Mouse (Mus musculus): ENCODE data around the gene Abca13. TPM values are rescaled to one million over a fixed set of nuclear protein-coding genes. Genes with fewer than 3 reads are reported as not detected.
"Not testable (repeated sequence)": the region's sequence is repeated elsewhere in the genome, so short reads cannot be mapped to it uniquely, and the experiment has no call there.

The Abca13 gene
- polyA plus RNA-seq, 1 experiment from 2014 or later: 0.04 TPM

GRCm38 (mm10) chr11:9226399-9226798, 34.7 kb downstream of the Abca13 start:
- Histone ChIP-seq H3K4me2 (ENCODE audit: low read length) (no peak overlapping the region), H3K27me3 (ENCODE audit: control insufficient read depth, insufficient read depth, low read depth, low read length) (no peaks in the 10 kb centered on the region), H3K9me3 (replicated peaks; ENCODE audit: control insufficient read depth, low read length, poor library complexity, severe bottlenecking) (no peaks in the 10 kb centered on the region), H3K4me1 (ENCODE audit: control insufficient read depth, insufficient read depth, low read length) (no peaks in the 10 kb centered on the region), H3K36me3 (ENCODE audit: control insufficient read depth, insufficient read depth, low read length) (no peaks in the 10 kb centered on the region), H3K27ac (ENCODE audit: low read length) (no peak overlapping the region), H3K4me3 (ENCODE audit: low read depth, low read length) (no peak overlapping the region), H3K9ac (ENCODE audit: low read depth, low read length) (no peak overlapping the region)
- WGBS: 83% methylated on average over 4 of the region's 4 CpGs
- ATAC-seq: no peak

DNA sequence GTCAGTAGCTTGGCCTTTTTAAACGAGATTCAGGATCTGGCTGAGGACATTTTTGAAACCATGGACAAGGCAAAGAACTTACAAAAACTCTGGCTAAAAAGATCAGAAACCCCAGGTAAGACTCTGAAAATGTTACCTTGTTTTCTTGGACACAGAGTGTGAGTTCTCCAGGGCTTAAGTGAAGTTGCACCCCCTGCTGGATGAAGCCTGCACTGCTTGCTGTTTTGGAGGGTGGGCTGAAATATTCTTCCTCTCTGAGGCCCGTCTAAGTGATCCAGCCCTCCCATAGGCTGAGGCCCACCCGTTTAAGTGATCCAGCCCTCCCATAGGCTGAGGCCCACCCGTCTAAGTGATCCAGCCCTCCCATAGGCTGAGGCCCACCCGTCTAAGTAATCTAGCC, 57.9 kb downstream of the Abca13 start:
- H3K4me3 ChIP-seq (ENCODE audit: low read depth, low read length); H3K36me3 ChIP-seq (ENCODE audit: control insufficient read depth, insufficient read depth, low read length); ATAC-seq; H3K4me1 ChIP-seq (ENCODE audit: control insufficient read depth, insufficient read depth, low read length); H3K27ac ChIP-seq (ENCODE audit: low read length); H3K4me2 ChIP-seq (ENCODE audit: low read length); H3K9me3 ChIP-seq (replicated peaks; ENCODE audit: control insufficient read depth, low read length, poor library complexity, severe bottlenecking); H3K9ac ChIP-seq (ENCODE audit: low read depth, low read length); H3K27me3 ChIP-seq (ENCODE audit: control insufficient read depth, insufficient read depth, low read depth, low read length): not testable (repeated sequence)
- WGBS: 84% methylated on average over 5 of the region's 5 CpGs

- H3K4me1 ChIP-seq (ENCODE audit: control insufficient read depth, insufficient read depth, low read length); ATAC-seq; H3K9me3 ChIP-seq (replicated peaks; ENCODE audit: control insufficient read depth, low read length, poor library complexity, severe bottlenecking); H3K36me3 ChIP-seq (ENCODE audit: control insufficient read depth, insufficient read depth, low read length); H3K4me2 ChIP-seq (ENCODE audit: low read length); H3K27ac ChIP-seq (ENCODE audit: low read length); H3K4me3 ChIP-seq (ENCODE audit: low read depth, low read length); H3K9ac ChIP-seq (ENCODE audit: low read depth, low read length); H3K27me3 ChIP-seq (ENCODE audit: control insufficient read depth, insufficient read depth, low read depth, low read length): not testable (repeated sequence)
- 31% methylated on average over 3 of the region's 3 CpGs for WGBS
Measured at GRCm38 (mm10) chr11:9263072-9263471, 71.3 kb downstream of the Abca13 start.

- 61% methylated on average over 3 of the region's 3 CpGs for WGBS
- no peak overlapping the region for H3K9ac ChIP-seq (ENCODE audit: low read depth, low read length)
- H3K4me3 ChIP-seq (ENCODE audit: low read depth, low read length): no peak overlapping the region
- H3K36me3 ChIP-seq (ENCODE audit: control insufficient read depth, insufficient read depth, low read length): no peaks in the 10 kb centered on the region
- H3K27me3 ChIP-seq (ENCODE audit: control insufficient read depth, insufficient read depth, low read depth, low read length): no peaks in the 10 kb centered on the region
- ATAC-seq: no peak; the same call in 1 of the 2 replicates
- no peak overlapping the region for H3K4me2 ChIP-seq (ENCODE audit: low read length)
- no peak overlapping the region for H3K27ac ChIP-seq (ENCODE audit: low read length)
- no peaks in the 10 kb centered on the region for H3K9me3 ChIP-seq (replicated peaks; ENCODE audit: control insufficient read depth, low read length, poor library complexity, severe bottlenecking)
- H3K4me1 ChIP-seq (ENCODE audit: control insufficient read depth, insufficient read depth, low read length): no peaks in the 10 kb centered on the region
Measured at GRCm38 (mm10) chr11:9269090-9269489, 77.3 kb downstream of the Abca13 start.

DNA sequence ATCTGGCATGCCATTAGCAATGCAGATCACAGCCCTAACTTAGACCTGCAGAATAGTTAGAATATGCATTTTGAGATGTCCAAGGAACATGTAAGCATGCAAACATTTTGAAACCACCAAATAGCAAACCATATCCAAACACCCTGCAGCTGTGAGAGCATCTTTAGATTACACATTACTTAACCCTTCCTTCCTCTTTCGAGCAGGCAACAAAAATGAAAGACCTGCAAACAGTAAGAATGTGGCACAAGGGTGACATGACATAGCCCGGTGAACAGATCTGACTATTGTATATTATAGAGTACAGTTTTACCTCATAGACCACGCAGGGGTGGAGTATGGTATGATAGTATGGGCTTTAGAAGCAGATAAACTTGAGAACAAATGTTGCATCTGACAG, 93.5 kb downstream of the Abca13 start:
- Histone ChIP-seq H3K9me3 (replicated peaks; ENCODE audit: control insufficient read depth, low read length, poor library complexity, severe bottlenecking) (no peaks in the 10 kb centered on the region), H3K9ac (ENCODE audit: low read depth, low read length) (no peak overlapping the region), H3K4me3 (ENCODE audit: low read depth, low read length) (no peak overlapping the region), H3K27me3 (ENCODE audit: control insufficient read depth, insufficient read depth, low read depth, low read length) (no peaks in the 10 kb centered on the region), H3K36me3 (ENCODE audit: control insufficient read depth, insufficient read depth, low read length) (no peaks in the 10 kb centered on the region), H3K4me1 (ENCODE audit: control insufficient read depth, insufficient read depth, low read length) (no peaks in the 10 kb centered on the region), H3K4me2 (ENCODE audit: low read length) (no peak overlapping the region), H3K27ac (ENCODE audit: low read length) (no peak overlapping the region)
- no peak for ATAC-seq
- WGBS: 85% methylated on average over 3 of the region's 3 CpGs

DNA sequence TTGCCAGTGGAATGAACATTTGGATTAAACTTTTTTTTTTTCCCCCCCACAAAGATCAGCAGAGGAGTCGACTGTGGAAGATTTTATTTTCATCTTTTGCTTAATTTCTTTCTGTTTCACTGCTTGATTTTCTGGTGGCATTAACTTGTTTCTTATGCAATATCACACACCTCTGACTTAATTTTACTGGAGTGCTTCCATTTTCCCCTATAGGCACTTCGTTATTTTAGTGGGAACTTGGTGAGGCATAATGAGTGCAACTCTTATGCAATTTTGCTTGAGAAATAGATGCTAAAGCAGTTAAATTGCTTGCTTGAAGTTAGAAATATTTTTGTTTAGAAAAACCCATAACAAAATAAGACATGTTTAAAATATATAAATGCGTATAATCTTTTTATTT, 94.0 kb downstream of the Abca13 start:
- no peak overlapping the region for H3K4me3 ChIP-seq (ENCODE audit: low read depth, low read length)
- no peaks in the 10 kb centered on the region for H3K9me3 ChIP-seq (replicated peaks; ENCODE audit: control insufficient read depth, low read length, poor library complexity, severe bottlenecking)
- H3K36me3 ChIP-seq (ENCODE audit: control insufficient read depth, insufficient read depth, low read length): no peaks in the 10 kb centered on the region
- H3K27me3 ChIP-seq (ENCODE audit: control insufficient read depth, insufficient read depth, low read depth, low read length): no peaks in the 10 kb centered on the region
- 83% methylated on average over 3 of the region's 3 CpGs for WGBS
- no peaks in the 10 kb centered on the region for H3K4me1 ChIP-seq (ENCODE audit: control insufficient read depth, insufficient read depth, low read length)
- no peak overlapping the region for H3K9ac ChIP-seq (ENCODE audit: low read depth, low read length)
- H3K27ac ChIP-seq (ENCODE audit: low read length): no peak overlapping the region
- no peak for ATAC-seq
- H3K4me2 ChIP-seq (ENCODE audit: low read length): no peak overlapping the region

- no peaks in the 10 kb centered on the region for H3K9me3 ChIP-seq (replicated peaks; ENCODE audit: control insufficient read depth, low read length, poor library complexity, severe bottlenecking)
- no peak overlapping the region for H3K27ac ChIP-seq (ENCODE audit: low read length)
- ATAC-seq: no peak
- WGBS: 87% methylated on average over 7 of the region's 7 CpGs
- H3K4me2 ChIP-seq (ENCODE audit: low read length): no peak overlapping the region
- no peak overlapping the region for H3K4me3 ChIP-seq (ENCODE audit: low read depth, low read length)
- H3K36me3 ChIP-seq (ENCODE audit: control insufficient read depth, insufficient read depth, low read length): no peaks in the 10 kb centered on the region
- no peaks in the 10 kb centered on the region for H3K4me1 ChIP-seq (ENCODE audit: control insufficient read depth, insufficient read depth, low read length)
- H3K27me3 ChIP-seq (ENCODE audit: control insufficient read depth, insufficient read depth, low read depth, low read length): no peaks in the 10 kb centered on the region
- H3K9ac ChIP-seq (ENCODE audit: low read depth, low read length): no peak overlapping the region
Measured at GRCm38 (mm10) chr11:9291168-9291567, 99.4 kb downstream of the Abca13 start.

DNA sequence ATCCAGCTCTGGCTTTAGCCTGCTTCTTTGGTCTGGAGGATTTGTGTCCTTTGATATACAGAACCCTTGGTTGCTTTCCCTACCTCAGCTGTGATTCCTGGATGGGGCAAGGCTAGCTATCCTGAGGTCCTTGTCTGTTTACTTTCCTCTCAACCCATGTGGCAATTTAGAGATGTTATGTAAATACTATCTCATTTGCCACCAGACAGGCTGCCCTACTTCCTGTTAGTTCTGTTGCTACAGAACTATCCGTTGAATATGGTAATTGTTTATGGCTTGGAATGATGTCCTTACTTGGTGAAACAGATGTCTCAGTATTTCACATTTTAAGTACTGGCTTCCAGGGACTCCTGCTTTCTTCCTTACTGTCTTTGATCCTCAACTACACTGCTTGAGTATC, 107.9 kb downstream of the Abca13 start:
- H3K4me3 ChIP-seq (ENCODE audit: low read depth, low read length): no peak overlapping the region
- no peak overlapping the region for H3K4me2 ChIP-seq (ENCODE audit: low read length)
- no peaks in the 10 kb centered on the region for H3K36me3 ChIP-seq (ENCODE audit: control insufficient read depth, insufficient read depth, low read length)
- H3K27me3 ChIP-seq (ENCODE audit: control insufficient read depth, insufficient read depth, low read depth, low read length): no peaks in the 10 kb centered on the region
- no peak for ATAC-seq
- no peaks in the 10 kb centered on the region for H3K4me1 ChIP-seq (ENCODE audit: control insufficient read depth, insufficient read depth, low read length)
- no peak overlapping the region for H3K9ac ChIP-seq (ENCODE audit: low read depth, low read length)
- WGBS: 85% methylated on average over 1 of the region's 1 CpGs
- H3K9me3 ChIP-seq (replicated peaks; ENCODE audit: control insufficient read depth, low read length, poor library complexity, severe bottlenecking): no peaks in the 10 kb centered on the region
- no peak overlapping the region for H3K27ac ChIP-seq (ENCODE audit: low read length)

GRCm38 (mm10) chr11:9305450-9305849, 113.7 kb downstream of the Abca13 start:
- Histone ChIP-seq H3K9ac (ENCODE audit: low read depth, low read length) (no peak overlapping the region), H3K27me3 (ENCODE audit: control insufficient read depth, insufficient read depth, low read depth, low read length) (no peaks in the 10 kb centered on the region), H3K4me1 (ENCODE audit: control insufficient read depth, insufficient read depth, low read length) (no peaks in the 10 kb centered on the region), H3K27ac (ENCODE audit: low read length) (no peak overlapping the region), H3K4me3 (ENCODE audit: low read depth, low read length) (no peak overlapping the region), H3K4me2 (ENCODE audit: low read length) (no peak overlapping the region), H3K9me3 (replicated peaks; ENCODE audit: control insufficient read depth, low read length, poor library complexity, severe bottlenecking) (no peaks in the 10 kb centered on the region), H3K36me3 (ENCODE audit: control insufficient read depth, insufficient read depth, low read length) (no peaks in the 10 kb centered on the region)
- 87% methylated on average over 4 of the region's 4 CpGs for WGBS
- ATAC-seq: no peak

GRCm38 (mm10) chr11:9316545-9316944, 124.8 kb downstream of the Abca13 start:
- H3K4me3 ChIP-seq (ENCODE audit: low read depth, low read length): no peak overlapping the region
- ATAC-seq: no peak
- no peaks in the 10 kb centered on the region for H3K4me1 ChIP-seq (ENCODE audit: control insufficient read depth, insufficient read depth, low read length)
- no peak overlapping the region for H3K27ac ChIP-seq (ENCODE audit: low read length)
- H3K36me3 ChIP-seq (ENCODE audit: control insufficient read depth, insufficient read depth, low read length): no peaks in the 10 kb centered on the region
- no peaks in the 10 kb centered on the region for H3K27me3 ChIP-seq (ENCODE audit: control insufficient read depth, insufficient read depth, low read depth, low read length)
- H3K9ac ChIP-seq (ENCODE audit: low read depth, low read length): no peak overlapping the region
- H3K9me3 ChIP-seq (replicated peaks; ENCODE audit: control insufficient read depth, low read length, poor library complexity, severe bottlenecking): no peaks in the 10 kb centered on the region
- H3K4me2 ChIP-seq (ENCODE audit: low read length): no peak overlapping the region
- WGBS: 74% methylated on average over 3 of the region's 3 CpGs
